Mouse (Mus musculus) liver, adult 2 months (tissue): ENCODE data around the gene Myo16.

Experiments used
- CTCF ChIP-seq: fragments of 200-500 bp; IDR thresholded peaks from 2 replicates; pipeline ENCODE4 v1.5.1; 2011; ENCODE audit warnings: low read depth, low read length, control low read depth
- POLR2A ChIP-seq: fragments of 200-500 bp; IDR thresholded peaks from 2 replicates; pipeline ENCODE4 v1.6.1; 2011; ENCODE audit warnings: low read length, control low read depth; ENCODE audit not compliant: insufficient read depth; ENCODE audit errors: extremely low read depth

- TF ChIP-seq CTCF (no peak), POLR2A (no peak)
Observed at GRCm38 (mm10) chr8:10316201-10316600, 162.5 kb downstream of the Myo16 start.
